16 mouse cellular contexts compared by ENCODE assay signal in genomic region chr17:87134631-87135030, GRCm38 (mm10).
"Had no signal": no experiment of that assay in that cellular context is flagged by ENCODE, and none has a peak within 500 bp of the region (broad histone marks: within the 10 kb centered on the region; RNA-seq: fewer than 3 reads in every experiment).

No protein-coding gene starts in this region.

- H3K27me3 ChIP-seq: midbrain, embryonic 12.5 days; neural tube, embryonic 13.5 days; neural tube, embryonic 15.5 days had no signal

- DNase-seq: lung, postnatal 10 days; midbrain, embryonic 14.5 days; retina, postnatal 1 day; right cerebral cortex, adult 18-20 months; right cerebral cortex, postnatal 25 days; right cerebral cortex, postnatal 4 days; spleen, adult 18-20 months; thymus, adult 2 months; thymus, postnatal 25 days; thymus, postnatal 4 days had no signal

- H3K9me3 ChIP-seq: midbrain, embryonic 10.5 days; midbrain, embryonic 12.5 days; neural tube, embryonic 13.5 days; neural tube, embryonic 15.5 days had no signal

- H3K4me3 ChIP-seq: midbrain, embryonic 10.5 days; midbrain, embryonic 12.5 days; myocyte; neural tube, embryonic 13.5 days; neural tube, embryonic 15.5 days had no signal

- H3K4me1 ChIP-seq: midbrain, embryonic 10.5 days; neural tube, embryonic 13.5 days had no signal

- ATAC-seq: midbrain, embryonic 16.5 days had no signal
